Mouse (Mus musculus) midbrain, embryonic 16.5 days (tissue): ENCODE results near the gene Gm10272. TPM values are rescaled to one million over a fixed set of nuclear protein-coding genes. Genes with fewer than 3 reads are reported as not detected.

Source experiments
- ATAC-seq: fragments of 200-750 bp; cut with Nextera tagmentation; 2 replicates; pipeline ENCODE4 v1.8.0; 2017; ENCODE audit warnings: moderate TSS enrichment
- H3K27ac ChIP-seq: fragments of 300-500 bp; sonication (generic); 2 replicates; pipeline ENCODE4 v1.5.1; 2014; ENCODE audit warnings: mild to moderate bottlenecking, low read length, mixed read lengths
- H3K27me3 ChIP-seq: fragments of 300-500 bp; sonication (generic); 2 replicates; pipeline ENCODE4 v1.6.1; 2014; ENCODE audit warnings: low read depth, low read length, mixed read lengths; ENCODE audit not compliant: control insufficient read depth, insufficient read depth
- H3K36me3 ChIP-seq: fragments of 300-500 bp; sonication (generic); 2 replicates; pipeline ENCODE4 v1.6.1; 2014; ENCODE audit warnings: mild to moderate bottlenecking, low read length, moderate library complexity, mixed read lengths; ENCODE audit not compliant: control insufficient read depth, insufficient read depth
- H3K4me1 ChIP-seq: fragments of 300-500 bp; sonication (generic); 2 replicates; pipeline ENCODE4 v1.6.1; 2014; ENCODE audit warnings: mild to moderate bottlenecking, low read length, mixed read lengths; ENCODE audit not compliant: control insufficient read depth, insufficient read depth
- H3K4me2 ChIP-seq: fragments of 300-500 bp; sonication (generic); 2 replicates; pipeline ENCODE4 v1.6.1; 2014; ENCODE audit warnings: mild to moderate bottlenecking, low read length, mixed read lengths
- H3K4me3 ChIP-seq: fragments of 300-500 bp; sonication (generic); 2 replicates; pipeline ENCODE4 v1.5.1; 2014; ENCODE audit warnings: low read depth, mild to moderate bottlenecking, low read length, moderate library complexity, mixed read lengths
- H3K9ac ChIP-seq: fragments of 300-500 bp; sonication (generic); 2 replicates; pipeline ENCODE4 v1.6.1; 2014; ENCODE audit warnings: low read depth, low read length, mixed read lengths
- H3K9me3 ChIP-seq: fragments of 300-500 bp; sonication (generic); replicated peaks from 2 replicates; pipeline ENCODE4 v1.6.1; 2014; ENCODE audit warnings: mild to moderate bottlenecking, low read length, mixed read lengths; ENCODE audit not compliant: control insufficient read depth, poor library complexity, severe bottlenecking
- WGBS: fragments of 180-500 bp; shearing (Covaris S2); extraction: QIAGEN DNeasy Blood & Tissue Kit; methylation state at CpG from one replicate; pipeline ENCODE4 v1.1.7; 2014; 5-methylcytosine and 5-hydroxymethylcytosine counted together
- polyA plus RNA-seq: library from polyadenylated mRNA; unstranded; fragments of >200 nt; fragmentation: Nextera tagmentation; extraction: Ambion mirVana; gene quantifications from 2 replicates; pipeline ENCODE4 v1.2.1, GENCODE M21; 2015

Gm10272 gene
- not detected in 2 replicates for polyA plus RNA-seq

GRCm38 (mm10) chr10:77706326-77706725, at the start of gene Gm10272:
Gm10272 (plus strand) TSS chr10:77706626.
- H3K4me2 ChIP-seq = no peak within 1 kb of the TSS
- H3K27me3 ChIP-seq = no peaks in the 10 kb centered on the region
- H3K4me3 ChIP-seq = no peak within 1 kb of the TSS
- H3K9ac ChIP-seq = no peak within 1 kb of the TSS
- ATAC-seq = no peak
- H3K36me3 ChIP-seq = no peaks in the 10 kb centered on the region
- peaks cover 4% of the 10 kb centered on the region; the same call in 1 of the 2 replicates for H3K9me3 ChIP-seq
- no peaks in the 10 kb centered on the region for H3K4me1 ChIP-seq
- no peak within 1 kb of the TSS for H3K27ac ChIP-seq
- WGBS = 92% methylated on average over 1 of the region's 1 CpGs

GRCm38 (mm10) chr10:77658286-77658994, 48.0 kb upstream of the Gm10272 start:
- 75% methylated on average over 15 of the region's 15 CpGs for WGBS
- Histone ChIP-seq H3K9me3 (no peaks in the 10 kb centered on the region), H3K27me3 (no peaks in the 10 kb centered on the region), H3K9ac (no peak overlapping the region), H3K4me2 (no peak overlapping the region), H3K27ac (no peak overlapping the region), H3K36me3 (no peaks in the 10 kb centered on the region), H3K4me3 (no peak overlapping the region), H3K4me1 (no peaks in the 10 kb centered on the region)
- ATAC-seq = no peak

- H3K27me3 ChIP-seq = no peaks in the 10 kb centered on the region
- no peak overlapping the region for H3K4me2 ChIP-seq
- no peaks in the 10 kb centered on the region for H3K4me1 ChIP-seq
- H3K9ac ChIP-seq = no peak overlapping the region
- ATAC-seq = no peak
- 61% methylated on average over 43 of the region's 43 CpGs for WGBS
- H3K9me3 ChIP-seq = no peaks in the 10 kb centered on the region
- H3K27ac ChIP-seq = no peak overlapping the region
- H3K4me3 ChIP-seq = no peak overlapping the region
- no peaks in the 10 kb centered on the region for H3K36me3 ChIP-seq
Measured at GRCm38 (mm10) chr10:77663949-77664665, 42.3 kb upstream of the Gm10272 start.

GRCm38 (mm10) chr10:77666342-77666741, 40.1 kb upstream of the Gm10272 start:
- no peak for ATAC-seq
- Histone ChIP-seq H3K4me3 (no peak overlapping the region), H3K9me3 (no peaks in the 10 kb centered on the region), H3K4me2 (no peak overlapping the region), H3K27me3 (no peaks in the 10 kb centered on the region), H3K36me3 (no peaks in the 10 kb centered on the region), H3K9ac (no peak overlapping the region), H3K4me1 (no peaks in the 10 kb centered on the region), H3K27ac (no peak overlapping the region)
- 78% methylated on average over 8 of the region's 8 CpGs for WGBS

GRCm38 (mm10) chr10:77667402-77667801, 39.0 kb upstream of the Gm10272 start:
- 86% methylated on average over 4 of the region's 4 CpGs for WGBS

GRCm38 (mm10) chr10:77670710-77671109, 35.7 kb upstream of the Gm10272 start:
- 74% methylated on average over 4 of the region's 4 CpGs for WGBS
- no peaks in the 10 kb centered on the region for H3K27me3 ChIP-seq
- ATAC-seq = no peak
- H3K4me2 ChIP-seq = no peak overlapping the region
- no peak overlapping the region for H3K27ac ChIP-seq
- no peak overlapping the region for H3K9ac ChIP-seq
- no peaks in the 10 kb centered on the region for H3K9me3 ChIP-seq
- no peak overlapping the region for H3K4me3 ChIP-seq
- H3K4me1 ChIP-seq = no peaks in the 10 kb centered on the region
- H3K36me3 ChIP-seq = no peaks in the 10 kb centered on the region

More at GRCm38 (mm10) chr10:77667402-77667801, 39.0 kb upstream of the Gm10272 start:
- H3K4me3 ChIP-seq = no peak overlapping the region
- no peaks in the 10 kb centered on the region for H3K36me3 ChIP-seq
- no peak overlapping the region for H3K27ac ChIP-seq
- no peaks in the 10 kb centered on the region for H3K9me3 ChIP-seq
- no peak for ATAC-seq
- no peak overlapping the region for H3K4me2 ChIP-seq
- H3K9ac ChIP-seq = no peak overlapping the region
- no peaks in the 10 kb centered on the region for H3K4me1 ChIP-seq
- no peaks in the 10 kb centered on the region for H3K27me3 ChIP-seq

GRCm38 (mm10) chr10:77671519-77671918, 34.9 kb upstream of the Gm10272 start:
- H3K27me3 ChIP-seq = 0 out of 2 replicates have a peak, but pooled peaks cover 2% of the 10 kb centered on the region
- no peaks in the 10 kb centered on the region for H3K9me3 ChIP-seq
- H3K9ac ChIP-seq = no peak overlapping the region
- H3K36me3 ChIP-seq = no peaks in the 10 kb centered on the region
- H3K4me2 ChIP-seq = no peak overlapping the region
- no peaks in the 10 kb centered on the region for H3K4me1 ChIP-seq
- 89% methylated on average over 4 of the region's 4 CpGs for WGBS
- no peak overlapping the region for H3K27ac ChIP-seq
- ATAC-seq = no peak
- H3K4me3 ChIP-seq = no peak overlapping the region

GRCm38 (mm10) chr10:77673765-77674164, 32.7 kb upstream of the Gm10272 start:
- peaks cover 9% of the 10 kb centered on the region for H3K4me1 ChIP-seq
- no peaks in the 10 kb centered on the region for H3K9me3 ChIP-seq
- H3K4me2 ChIP-seq = no peak overlapping the region
- no peak overlapping the region for H3K27ac ChIP-seq
- ATAC-seq = no peak
- H3K4me3 ChIP-seq = no peak overlapping the region
- H3K36me3 ChIP-seq = no peaks in the 10 kb centered on the region
- H3K27me3 ChIP-seq = peaks cover 18% of the 10 kb centered on the region
- no peak overlapping the region for H3K9ac ChIP-seq
- WGBS = 57% methylated on average over 13 of the region's 13 CpGs

GRCm38 (mm10) chr10:77677562-77677961, 28.9 kb upstream of the Gm10272 start:
- H3K4me2 ChIP-seq = peak overlapping the region; percentile 88
- H3K9ac ChIP-seq = peak overlapping the region; percentile 47
- WGBS = 0% methylated on average over 35 of the region's 35 CpGs
- H3K4me3 ChIP-seq = peak overlapping the region; percentile 35
- no peak overlapping the region for H3K27ac ChIP-seq
- peaks cover 9% of the 10 kb centered on the region for H3K4me1 ChIP-seq
- H3K27me3 ChIP-seq = peaks cover 18% of the 10 kb centered on the region
- H3K36me3 ChIP-seq = no peaks in the 10 kb centered on the region
- ATAC-seq = no peak; the same call in 1 of the 2 replicates
- H3K9me3 ChIP-seq = no peaks in the 10 kb centered on the region
